Mouse (Mus musculus) bone marrow macrophage, adult 2 months (primary cell): ENCODE measurements around the gene Taf1.

Experiments
- CTCF ChIP-seq: IDR thresholded peaks from 2 replicates; pipeline ENCODE4 v1.5.1; 2012; ENCODE audit warnings: low read depth, mild to moderate bottlenecking, low read length, moderate library complexity
- POLR2A ChIP-seq: IDR thresholded peaks from 2 replicates; pipeline ENCODE4 v1.6.1; 2012; ENCODE audit warnings: mild to moderate bottlenecking, low read depth, low read length, borderline replicate concordance

- TF ChIP-seq POLR2A (no peak), CTCF (no peak)
These were observed 106.3 kb downstream of the Taf1 start for GRCm38 (mm10) chrX:101638856-101639255.
